Mouse (Mus musculus): ENCODE data around the gene Vmn1r122.
"Not testable (repeated sequence)": the region's sequence is repeated elsewhere in the genome, so short reads cannot be mapped to it uniquely, and the experiment has no call there.

Vmn1r122 gene

DNA sequence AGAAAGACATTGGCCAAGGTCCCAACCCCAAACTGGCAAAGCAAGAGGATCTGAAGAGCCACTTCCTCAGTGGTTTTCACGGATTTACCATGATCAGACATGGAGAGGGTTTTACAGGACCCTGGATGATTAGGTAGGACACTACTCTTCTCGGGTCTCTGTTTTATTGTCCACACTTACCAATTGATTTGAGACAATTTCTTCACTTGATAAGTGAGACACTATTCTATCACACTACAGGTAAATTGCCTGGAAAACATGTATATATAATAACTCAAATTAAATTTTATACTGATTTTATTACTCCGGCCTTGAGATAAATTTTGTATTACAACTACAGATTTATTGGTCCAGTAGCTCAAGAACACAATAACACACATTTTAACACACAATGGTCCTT, at the start of gene Vmn1r122:
Gene Vmn1r122, minus strand, starts transcription at position 101 of the 400 bp plus-strand sequence.
- not testable (repeated sequence) for DNase-seq (ENCODE audit: low spot score in 2 of 2)

DNA sequence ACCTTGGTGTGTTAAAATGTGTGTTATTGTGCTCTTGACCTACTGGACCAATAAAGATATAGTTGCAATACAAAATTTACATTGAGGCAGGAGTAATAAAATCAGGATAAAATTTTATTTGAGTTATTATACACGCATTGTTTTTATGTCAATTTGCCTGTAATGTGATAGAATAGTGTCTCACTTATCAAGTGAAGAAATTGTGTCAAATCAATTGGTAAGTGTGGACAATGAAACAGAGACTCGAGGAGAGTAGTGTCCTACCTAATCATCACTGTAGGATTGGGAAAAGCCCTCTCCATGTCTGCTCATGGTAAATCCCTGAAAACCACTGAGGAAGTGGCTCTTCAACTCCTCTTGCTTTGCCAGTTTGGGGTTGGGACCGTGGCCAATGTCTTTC, 28.0 kb upstream of the Vmn1r122 start, which contains the start of gene Vmn1r123:
Gene Vmn1r123, plus strand, starts transcription at position 301 of the 400 bp plus-strand sequence.
- DNase-seq (ENCODE audit: low spot score in 2 of 2) = not testable (repeated sequence)

- not testable (repeated sequence) for DNase-seq (ENCODE audit: low spot score in 2 of 2)
Measured at GRCm38 (mm10) chr7:21098413-21098812, 35.5 kb downstream of the Vmn1r122 start, which contains the start of gene Vmn1r121. Gene Vmn1r121, minus strand, starts transcription at chr7:21098513.

All from spleen, postnatal 4 days (tissue).